Mouse (Mus musculus): ENCODE measurements around the gene Hunk. TPM values are rescaled to one million over a fixed set of nuclear protein-coding genes. Genes with fewer than 3 reads are reported as not detected.

Hunk gene
- total and polyA plus RNA-seq, 2 experiments from 2014 or later = 5.2 to 20.6 TPM

- H3K4me1 ChIP-seq (ENCODE audit: insufficient read depth) = peaks cover 18% of the 10 kb centered on the region; the same call in 1 of the 2 replicates
- H3K9me3 ChIP-seq (ENCODE audit: low read length) = no peaks in the 10 kb centered on the region
- H3K27me3 ChIP-seq (ENCODE audit: insufficient read depth, low read length) = no peaks in the 10 kb centered on the region
- TF ChIP-seq CTCF (IDR thresholded peaks at IDR 0.05; ENCODE audit: low read depth) = no peak
- H3K9ac ChIP-seq = peak overlapping the region; percentile 90
- peak overlapping the region; percentile 92 for H3K4me3 ChIP-seq (ENCODE audit: low read depth, low read length)
- DNase-seq (no peak), ATAC-seq (no peak)
- no peak overlapping the region for H3K27ac ChIP-seq (ENCODE audit: low read depth, low read length)
- H3K36me3 ChIP-seq (ENCODE audit: insufficient read depth) = peaks cover 7% of the 10 kb centered on the region; the same call in 1 of the 2 replicates
- WGBS = 31% methylated on average over 15 of the region's 15 CpGs
- H3K4me2 ChIP-seq (ENCODE audit: low read depth) = peak overlapping the region; percentile 88
These were observed 3.4 kb downstream of the Hunk start for GRCm38 (mm10) chr16:90389103-90389750.

GRCm38 (mm10) chr16:90390731-90391130 is 4.9 kb downstream of the Hunk start:
- Histone ChIP-seq H3K36me3 (ENCODE audit: insufficient read depth) (peaks cover 7% of the 10 kb centered on the region; the same call in 1 of the 2 replicates), H3K9ac (no peak overlapping the region), H3K9me3 (ENCODE audit: low read length) (no peaks in the 10 kb centered on the region), H3K4me2 (ENCODE audit: low read depth) (peak overlapping the region; percentile 88; the same call in 1 of the 2 replicates), H3K27ac (ENCODE audit: low read depth, low read length) (no peak overlapping the region), H3K4me1 (ENCODE audit: insufficient read depth) (peaks cover 10% of the 10 kb centered on the region; the same call in 1 of the 2 replicates), H3K4me3 (ENCODE audit: low read depth, low read length) (no peak overlapping the region), H3K27me3 (ENCODE audit: insufficient read depth, low read length) (no peaks in the 10 kb centered on the region)
- ATAC-seq = no peak
- DNase-seq = no peak
- 63% methylated on average over 16 of the region's 16 CpGs for WGBS
- no peak for TF ChIP-seq CTCF (IDR thresholded peaks at IDR 0.05; ENCODE audit: low read depth)

GRCm38 (mm10) chr16:90394761-90395160 is 8.9 kb downstream of the Hunk start:
- H3K4me3 ChIP-seq (ENCODE audit: low read depth, low read length) = no peak overlapping the region
- DNase-seq (no peak), ATAC-seq (peak; percentile 50)
- no peak overlapping the region for H3K4me2 ChIP-seq (ENCODE audit: low read depth)
- no peak overlapping the region for H3K27ac ChIP-seq (ENCODE audit: low read depth, low read length)
- H3K9me3 ChIP-seq (ENCODE audit: low read length) = no peaks in the 10 kb centered on the region
- TF ChIP-seq CTCF (IDR thresholded peaks at IDR 0.05; ENCODE audit: low read depth) = no peak
- H3K27me3 ChIP-seq (ENCODE audit: insufficient read depth, low read length) = no peaks in the 10 kb centered on the region
- peaks cover 7% of the 10 kb centered on the region; the same call in 1 of the 2 replicates for H3K36me3 ChIP-seq (ENCODE audit: insufficient read depth)
- no peak overlapping the region for H3K9ac ChIP-seq
- H3K4me1 ChIP-seq (ENCODE audit: insufficient read depth) = no peaks in the 10 kb centered on the region; the same call in 1 of the 2 replicates
- WGBS = 44% methylated on average over 4 of the region's 4 CpGs

- no peaks in the 10 kb centered on the region for H3K9me3 ChIP-seq (ENCODE audit: low read length)
- DNase-seq (no peak), ATAC-seq (no peak)
- no peak overlapping the region for H3K4me2 ChIP-seq (ENCODE audit: low read depth)
- WGBS = 85% methylated on average over 11 of the region's 11 CpGs
- H3K4me1 ChIP-seq (ENCODE audit: insufficient read depth) = no peaks in the 10 kb centered on the region
- H3K36me3 ChIP-seq (ENCODE audit: insufficient read depth) = peaks cover 7% of the 10 kb centered on the region; the same call in 1 of the 2 replicates
- H3K27ac ChIP-seq (ENCODE audit: low read depth, low read length) = no peak overlapping the region
- no peak overlapping the region for H3K4me3 ChIP-seq (ENCODE audit: low read depth, low read length)
- no peak for TF ChIP-seq CTCF (IDR thresholded peaks at IDR 0.05; ENCODE audit: low read depth)
- no peak overlapping the region for H3K9ac ChIP-seq
- no peaks in the 10 kb centered on the region for H3K27me3 ChIP-seq (ENCODE audit: insufficient read depth, low read length)
These were observed 10.3 kb downstream of the Hunk start for GRCm38 (mm10) chr16:90395996-90396556.

- WGBS = 76% methylated on average over 2 of the region's 2 CpGs
- H3K4me1 ChIP-seq (ENCODE audit: insufficient read depth) = no peaks in the 10 kb centered on the region
- H3K27me3 ChIP-seq (ENCODE audit: insufficient read depth, low read length) = no peaks in the 10 kb centered on the region
- no peak overlapping the region for H3K9ac ChIP-seq
- H3K27ac ChIP-seq (ENCODE audit: low read depth, low read length) = no peak overlapping the region
- H3K4me3 ChIP-seq (ENCODE audit: low read depth, low read length) = no peak overlapping the region
- no peak for TF ChIP-seq CTCF (IDR thresholded peaks at IDR 0.05; ENCODE audit: low read depth)
- no peak overlapping the region for H3K4me2 ChIP-seq (ENCODE audit: low read depth)
- no peaks in the 10 kb centered on the region for H3K36me3 ChIP-seq (ENCODE audit: insufficient read depth)
- H3K9me3 ChIP-seq (ENCODE audit: low read length) = no peaks in the 10 kb centered on the region
- ATAC-seq (no peak), DNase-seq (no peak)
These were observed 11.1 kb downstream of the Hunk start for GRCm38 (mm10) chr16:90396882-90397281.

- TF ChIP-seq CTCF (IDR thresholded peaks at IDR 0.05; ENCODE audit: low read depth) = no peak
- no peak for DNase-seq
- Histone ChIP-seq H3K36me3 (ENCODE audit: insufficient read depth) (no peaks in the 10 kb centered on the region), H3K4me1 (ENCODE audit: insufficient read depth) (no peaks in the 10 kb centered on the region), H3K27me3 (ENCODE audit: insufficient read depth, low read length) (no peaks in the 10 kb centered on the region), H3K27ac (ENCODE audit: low read depth, low read length) (no peak overlapping the region), H3K9me3 (ENCODE audit: low read length) (no peaks in the 10 kb centered on the region), H3K4me3 (ENCODE audit: low read depth, low read length) (no peak overlapping the region), H3K4me2 (ENCODE audit: low read depth) (no peak overlapping the region), H3K9ac (no peak overlapping the region)
- ATAC-seq = no peak
- WGBS = 14% methylated on average over 8 of the region's 9 CpGs
These were observed 14.5 kb downstream of the Hunk start for GRCm38 (mm10) chr16:90400314-90400713.
